Mouse (Mus musculus) left cerebral cortex, adult 9 months (tissue): ENCODE data around the gene Igfbpl1.
A peak's percentile ranks its signal among the peaks of the same experiment; 100 is the strongest.

Experiments used
- DNase-seq, 2 experiments: peaks; one replicate each; pipeline ENCODE4 v3.0.0; 2022; ENCODE audit warnings: low spot score in 2 of 2

Gene Igfbpl1

GRCm38 (mm10) chr4:45822781-45823575, 3.7 kb downstream of the Igfbpl1 start:
- no peak for DNase-seq

GRCm38 (mm10) chr4:45821995-45822394, 4.7 kb downstream of the Igfbpl1 start:
- DNase-seq = no peak

GRCm38 (mm10) chr4:45820074-45820830, 6.5 kb downstream of the Igfbpl1 start:
- peak in 1 of 2 experiments; percentile 57 for DNase-seq

GRCm38 (mm10) chr4:45819208-45819931, 7.4 kb downstream of the Igfbpl1 start:
- DNase-seq = peak in 1 of 2 experiments; percentile 44

- DNase-seq = no peak
Observed at GRCm38 (mm10) chr4:45818814-45819207, 7.9 kb downstream of the Igfbpl1 start.

GRCm38 (mm10) chr4:45815542-45815941, 11.2 kb downstream of the Igfbpl1 start:
- DNase-seq = peak in 1 of 2 experiments; percentile 44

- DNase-seq = no peak
Observed at GRCm38 (mm10) chr4:45811250-45811649, 15.5 kb downstream of the Igfbpl1 start.

GRCm38 (mm10) chr4:45808034-45808433, 18.7 kb downstream of the Igfbpl1 start:
- DNase-seq = no peak

GRCm38 (mm10) chr4:45802900-45803299, 23.8 kb downstream of the Igfbpl1 start:
- no peak for DNase-seq

- no peak for DNase-seq
Observed at GRCm38 (mm10) chr4:45799956-45800537, 26.7 kb downstream of the Igfbpl1 start.

- DNase-seq = peak; percentile 11 to 62
Observed at GRCm38 (mm10) chr4:45798964-45799363, 27.8 kb downstream of the Igfbpl1 start, which contains the start of gene Aldh1b1. Aldh1b1 (plus strand) TSS chr4:45799022.

GRCm38 (mm10) chr4:45796760-45797159, 30.0 kb downstream of the Igfbpl1 start:
- DNase-seq = no peak

- no peak for DNase-seq
Observed at GRCm38 (mm10) chr4:45795191-45795811, 31.4 kb downstream of the Igfbpl1 start.

- no peak for DNase-seq
Observed at GRCm38 (mm10) chr4:45790018-45790417, 36.7 kb downstream of the Igfbpl1 start.

- DNase-seq = peak; percentile 51 to 81
Observed at GRCm38 (mm10) chr4:45789263-45789958, 37.3 kb downstream of the Igfbpl1 start.

GRCm38 (mm10) chr4:45788446-45789081, 38.2 kb downstream of the Igfbpl1 start:
- no peak for DNase-seq

GRCm38 (mm10) chr4:45786674-45787073, 40.0 kb downstream of the Igfbpl1 start:
- DNase-seq = no peak

GRCm38 (mm10) chr4:45785959-45786358, 40.8 kb downstream of the Igfbpl1 start:
- DNase-seq = no peak

- DNase-seq = no peak
Observed at GRCm38 (mm10) chr4:45783671-45784070, 43.1 kb downstream of the Igfbpl1 start.

- DNase-seq = peak in 1 of 2 experiments; percentile 58
Observed at GRCm38 (mm10) chr4:45771619-45772018, 55.1 kb downstream of the Igfbpl1 start.
